Mouse (Mus musculus): ENCODE measurements around the gene Gtf2h4. TPM values are rescaled to one million over a fixed set of nuclear protein-coding genes. Genes with fewer than 3 reads are reported as not detected.

Gtf2h4 gene
- 2.5 TPM for polyA plus RNA-seq (2014; fragmentation: Illumina TruSeq; extraction: RNeasy Lipid Tissue Mini Kit (QIAGEN cat#74804); ENCODE audit: low read depth, low replicate concordance)

GRCm38 (mm10) chr17:35673416-35674035 is at the start of gene Gtf2h4:
TSS of gene Gtf2h4 (minus strand) at chr17:35673739.

GRCm38 (mm10) chr17:35704621-35705464 is 31.3 kb upstream of the Gtf2h4 start, which contains the start of gene Ddr1:
TSS of gene Ddr1 (minus strand) at chr17:35704621.

GRCm38 (mm10) chr17:35667334-35668065 is 6.0 kb downstream of the Gtf2h4 start, which contains the start of gene Vars2:
TSS of gene Vars2 (minus strand) at chr17:35667592.

GRCm38 (mm10) chr17:35643609-35644236 is 29.8 kb downstream of the Gtf2h4 start, which contains the start of gene Mucl3:
TSS of gene Mucl3 (minus strand) at chr17:35643695.

DNA sequence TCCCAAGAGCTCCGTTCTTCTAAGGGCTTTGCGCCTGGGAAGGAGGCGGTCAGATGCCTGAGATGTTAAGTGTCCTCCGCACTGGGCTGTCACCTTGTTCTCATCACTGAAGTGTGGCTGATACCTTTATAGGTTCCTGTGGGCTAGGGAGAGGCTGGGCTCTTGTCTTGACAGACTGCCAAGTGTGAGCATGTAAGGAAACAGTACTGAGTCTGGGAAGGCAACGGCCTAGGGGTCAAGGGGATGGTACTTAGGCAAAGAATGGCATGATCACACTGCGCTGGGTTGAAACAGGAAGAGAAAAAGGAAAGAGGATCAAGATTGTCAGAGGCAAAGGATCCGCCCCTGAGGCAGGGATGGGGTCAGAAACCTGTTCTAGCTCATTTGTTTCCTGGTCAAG is 47.0 kb downstream of the Gtf2h4 start, which contains the start of gene Gm9573:
Gene Gm9573 (minus strand): TSS at position 101 of the 400 bp plus-strand sequence.

Other genes with a start within 250 kb of the Gtf2h4 start
- 7.1 TPM for gene H2-Q6, start 248.9 kb downstream of the Gtf2h4 start, polyA plus RNA-seq (2014; fragmentation: Illumina TruSeq; extraction: RNeasy Lipid Tissue Mini Kit (QIAGEN cat#74804); ENCODE audit: low read depth, low replicate concordance)
- 12.5 TPM for gene H2-Q7, start 234.6 kb downstream of the Gtf2h4 start, polyA plus RNA-seq (2014; fragmentation: Illumina TruSeq; extraction: RNeasy Lipid Tissue Mini Kit (QIAGEN cat#74804); ENCODE audit: low read depth, low replicate concordance)
- 3.2 TPM for gene H2-Q10, start 203.7 kb downstream of the Gtf2h4 start, polyA plus RNA-seq (2014; fragmentation: Illumina TruSeq; extraction: RNeasy Lipid Tissue Mini Kit (QIAGEN cat#74804); ENCODE audit: low read depth, low replicate concordance)
- not detected for gene Pou5f1, start 167.7 kb downstream of the Gtf2h4 start, polyA plus RNA-seq (2014; fragmentation: Illumina TruSeq; extraction: RNeasy Lipid Tissue Mini Kit (QIAGEN cat#74804); ENCODE audit: low read depth, low replicate concordance)
- gene Tcf19, start 156.9 kb downstream of the Gtf2h4 start, polyA plus RNA-seq (2014; fragmentation: Illumina TruSeq; extraction: RNeasy Lipid Tissue Mini Kit (QIAGEN cat#74804); ENCODE audit: low read depth, low replicate concordance): 2.7 TPM
- 4.6 TPM for gene Cchcr1, start 156.6 kb downstream of the Gtf2h4 start, polyA plus RNA-seq (2014; fragmentation: Illumina TruSeq; extraction: RNeasy Lipid Tissue Mini Kit (QIAGEN cat#74804); ENCODE audit: low read depth, low replicate concordance)
- gene Psors1c2, start 140.5 kb downstream of the Gtf2h4 start, polyA plus RNA-seq (2014; fragmentation: Illumina TruSeq; extraction: RNeasy Lipid Tissue Mini Kit (QIAGEN cat#74804); ENCODE audit: low read depth, low replicate concordance): not detected
- not detected for gene Cdsn, start 121.6 kb downstream of the Gtf2h4 start, polyA plus RNA-seq (2014; fragmentation: Illumina TruSeq; extraction: RNeasy Lipid Tissue Mini Kit (QIAGEN cat#74804); ENCODE audit: low read depth, low replicate concordance)
- not detected for gene 2300002M23Rik, start 106.3 kb downstream of the Gtf2h4 start, polyA plus RNA-seq (2014; fragmentation: Illumina TruSeq; extraction: RNeasy Lipid Tissue Mini Kit (QIAGEN cat#74804); ENCODE audit: low read depth, low replicate concordance)
- not detected for gene Sfta2, start 72.2 kb downstream of the Gtf2h4 start, polyA plus RNA-seq (2014; fragmentation: Illumina TruSeq; extraction: RNeasy Lipid Tissue Mini Kit (QIAGEN cat#74804); ENCODE audit: low read depth, low replicate concordance)
- not detected for gene Gm9573, start 47.1 kb downstream of the Gtf2h4 start, polyA plus RNA-seq (2014; fragmentation: Illumina TruSeq; extraction: RNeasy Lipid Tissue Mini Kit (QIAGEN cat#74804); ENCODE audit: low read depth, low replicate concordance)
- gene Mucl3, start 30.0 kb downstream of the Gtf2h4 start, polyA plus RNA-seq (2014; fragmentation: Illumina TruSeq; extraction: RNeasy Lipid Tissue Mini Kit (QIAGEN cat#74804); ENCODE audit: low read depth, low replicate concordance): not detected
- gene Vars2, start 6.1 kb downstream of the Gtf2h4 start, polyA plus RNA-seq (2014; fragmentation: Illumina TruSeq; extraction: RNeasy Lipid Tissue Mini Kit (QIAGEN cat#74804); ENCODE audit: low read depth, low replicate concordance): 0.28 TPM
- gene Ddr1, start 30.9 kb upstream of the Gtf2h4 start, polyA plus RNA-seq (2014; fragmentation: Illumina TruSeq; extraction: RNeasy Lipid Tissue Mini Kit (QIAGEN cat#74804); ENCODE audit: low read depth, low replicate concordance): 7.5 TPM
- 3.5 TPM for gene Ier3, start 147.9 kb upstream of the Gtf2h4 start, polyA plus RNA-seq (2014; fragmentation: Illumina TruSeq; extraction: RNeasy Lipid Tissue Mini Kit (QIAGEN cat#74804); ENCODE audit: low read depth, low replicate concordance)
- gene Flot1, start 149.5 kb upstream of the Gtf2h4 start, polyA plus RNA-seq (2014; fragmentation: Illumina TruSeq; extraction: RNeasy Lipid Tissue Mini Kit (QIAGEN cat#74804); ENCODE audit: low read depth, low replicate concordance): 8.4 TPM
- 32.5 TPM for gene Tubb5, start 164.6 kb upstream of the Gtf2h4 start, polyA plus RNA-seq (2014; fragmentation: Illumina TruSeq; extraction: RNeasy Lipid Tissue Mini Kit (QIAGEN cat#74804); ENCODE audit: low read depth, low replicate concordance)
- gene Mdc1, start 167.8 kb upstream of the Gtf2h4 start, polyA plus RNA-seq (2014; fragmentation: Illumina TruSeq; extraction: RNeasy Lipid Tissue Mini Kit (QIAGEN cat#74804); ENCODE audit: low read depth, low replicate concordance): 12.7 TPM
- 3.1 TPM for gene Nrm, start 187.6 kb upstream of the Gtf2h4 start, polyA plus RNA-seq (2014; fragmentation: Illumina TruSeq; extraction: RNeasy Lipid Tissue Mini Kit (QIAGEN cat#74804); ENCODE audit: low read depth, low replicate concordance)
- 1.8 TPM for gene Ppp1r18, start 191.9 kb upstream of the Gtf2h4 start, polyA plus RNA-seq (2014; fragmentation: Illumina TruSeq; extraction: RNeasy Lipid Tissue Mini Kit (QIAGEN cat#74804); ENCODE audit: low read depth, low replicate concordance)
- 32.7 TPM for gene Dhx16, start 206.1 kb upstream of the Gtf2h4 start, polyA plus RNA-seq (2014; fragmentation: Illumina TruSeq; extraction: RNeasy Lipid Tissue Mini Kit (QIAGEN cat#74804); ENCODE audit: low read depth, low replicate concordance)
- 25.9 TPM for gene 2310061I04Rik, start 223.7 kb upstream of the Gtf2h4 start, polyA plus RNA-seq (2014; fragmentation: Illumina TruSeq; extraction: RNeasy Lipid Tissue Mini Kit (QIAGEN cat#74804); ENCODE audit: low read depth, low replicate concordance)
- gene Atat1, start 236.3 kb upstream of the Gtf2h4 start, polyA plus RNA-seq (2014; fragmentation: Illumina TruSeq; extraction: RNeasy Lipid Tissue Mini Kit (QIAGEN cat#74804); ENCODE audit: low read depth, low replicate concordance): 14.4 TPM
- 11.0 TPM for gene Mrps18b, start 242.7 kb upstream of the Gtf2h4 start, polyA plus RNA-seq (2014; fragmentation: Illumina TruSeq; extraction: RNeasy Lipid Tissue Mini Kit (QIAGEN cat#74804); ENCODE audit: low read depth, low replicate concordance)
- gene Ppp1r10, start 242.7 kb upstream of the Gtf2h4 start, polyA plus RNA-seq (2014; fragmentation: Illumina TruSeq; extraction: RNeasy Lipid Tissue Mini Kit (QIAGEN cat#74804); ENCODE audit: low read depth, low replicate concordance): 49.3 TPM